Mouse (Mus musculus) MEL (cell line): Measurements from ENCODE around the gene Dcaf17.

Source experiments
- BHLHE40 ChIP-seq: IDR thresholded peaks from 2 replicates; pipeline ENCODE4 v1.6.1; 2012; ENCODE audit warnings: low read depth, mild to moderate bottlenecking, inconsistent platforms, low read length, improper control_type of control experiment, borderline replicate concordance
- CTCF ChIP-seq, 3 experiments: IDR thresholded peaks in 2 of 3; conservative IDR thresholded peaks in 1 of 3; 2 replicates each; pipeline ENCODE4 v1.5.1; 2011 to 2012; ENCODE audit warnings: low read length in 3 of 3, low read depth in 2 of 3, mild to moderate bottlenecking in 2 of 3, improper control_type of control experiment in 1 of 3, inconsistent platforms in 1 of 3, mixed read lengths in 1 of 3, moderate library complexity in 1 of 3; ENCODE audit not compliant: control insufficient read depth in 1 of 3, insufficient read depth in 1 of 3, poor library complexity in 1 of 3, severe bottlenecking in 1 of 3
- ELF1 ChIP-seq: IDR thresholded peaks from 2 replicates; pipeline ENCODE4 v1.6.1; 2014; ENCODE audit warnings: low read depth, mild to moderate bottlenecking, inconsistent platforms, low read length, improper control_type of control experiment, moderate library complexity
- GATA1 ChIP-seq: IDR thresholded peaks from 2 replicates; pipeline ENCODE4 v1.6.1; 2011; ENCODE audit warnings: low read depth, low read length, improper control_type of control experiment
- JUND ChIP-seq: IDR thresholded peaks from 2 replicates; pipeline ENCODE4 v1.6.1; 2011; ENCODE audit warnings: low read depth, mild to moderate bottlenecking, improper control_type of control experiment, low read length
- MAFK ChIP-seq: IDR thresholded peaks from 2 replicates; pipeline ENCODE4 v1.6.1; 2011; ENCODE audit warnings: low read depth, mild to moderate bottlenecking, low read length, improper control_type of control experiment, borderline replicate concordance
- MXI1 ChIP-seq: IDR thresholded peaks from 2 replicates; pipeline ENCODE4 v1.6.1; 2011; ENCODE audit warnings: mild to moderate bottlenecking, low read depth, low read length, improper control_type of control experiment
- NELFE ChIP-seq: IDR thresholded peaks from 2 replicates; pipeline ENCODE4 v1.6.1; 2011; ENCODE audit warnings: low read depth, low read length, improper control_type of control experiment
- POLR2A ChIP-seq, 2 experiments: IDR thresholded peaks; 2 replicates each; pipeline ENCODE4 v1.6.1; 2011 to 2012; ENCODE audit warnings: low read length in 2 of 2, mild to moderate bottlenecking in 2 of 2, control low read depth in 1 of 2, improper control_type of control experiment in 1 of 2, low read depth in 1 of 2, moderate library complexity in 1 of 2; ENCODE audit not compliant: control insufficient read depth in 1 of 2, insufficient read depth in 1 of 2, poor library complexity in 1 of 2
- TCF12 ChIP-seq: IDR thresholded peaks from 2 replicates; pipeline ENCODE4 v1.6.1; 2014; ENCODE audit warnings: low read depth, mild to moderate bottlenecking, inconsistent platforms, low read length, improper control_type of control experiment, moderate library complexity
- UBTF ChIP-seq: IDR thresholded peaks from 2 replicates; pipeline ENCODE4 v1.6.1; 2012; ENCODE audit warnings: low read depth, mild to moderate bottlenecking, inconsistent platforms, low read length, improper control_type of control experiment, moderate library complexity, borderline replicate concordance; ENCODE audit not compliant: insufficient read depth

DNA sequence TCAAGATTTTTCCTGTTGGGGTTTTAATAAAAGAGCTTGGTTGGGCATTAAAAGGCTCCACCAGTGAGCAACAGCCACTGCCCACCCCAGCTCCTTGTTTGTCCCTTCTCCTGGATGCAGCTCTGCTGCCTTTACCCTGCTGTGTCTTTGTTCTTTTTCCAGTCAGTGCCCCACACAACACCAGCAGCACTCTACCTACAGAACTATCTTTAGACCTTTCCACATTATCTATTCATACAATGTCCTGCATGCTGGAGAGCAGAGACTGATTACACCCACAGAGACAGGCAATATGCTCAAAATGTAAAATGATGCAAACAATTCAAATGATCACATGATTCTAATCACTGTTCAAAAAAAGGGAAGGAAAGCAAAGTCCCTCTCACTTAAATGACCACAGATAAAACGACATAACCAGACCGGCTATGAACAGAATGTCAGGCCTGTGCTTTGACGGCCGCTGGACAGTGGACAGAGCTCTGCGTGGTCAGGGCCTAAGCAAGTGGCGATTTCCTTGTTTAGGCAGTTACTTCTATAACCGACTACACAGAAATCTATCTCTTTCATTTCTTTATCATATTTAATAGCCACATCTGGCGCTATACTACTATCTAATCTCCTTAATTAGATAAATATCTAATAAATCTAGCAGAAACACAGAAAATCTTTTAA lies 35.3 kb upstream of the Dcaf17 start:
- TF ChIP-seq NELFE (no peak), ELF1 (no peak), BHLHE40 (no peak), GATA1 (peak; percentile 39; the same call in 1 of the 2 replicates), CTCF (IDR thresholded peaks at IDR 0.05 in 2 of 3, conservative IDR thresholded peaks at IDR 0.05 in 1 of 3; ENCODE audit: control insufficient read depth in 1 of 3, insufficient read depth in 1 of 3, low read depth in 2 of 3, low read length in 3 of 3, poor library complexity in 1 of 3, severe bottlenecking in 1 of 3) (no peak), UBTF (no peak), JUND (no peak), MAFK (no peak), POLR2A (IDR thresholded peaks at IDR 0.05; ENCODE audit: control insufficient read depth in 1 of 2, insufficient read depth in 1 of 2, low read depth in 1 of 2, low read length in 2 of 2, poor library complexity in 1 of 2) (no peak), MXI1 (no peak), TCF12 (no peak)
